Mouse (Mus musculus) MEL (cell line): ENCODE measurements at regions not wholly inside any gene's neighbourhood (a gene's known extent, or its start where the extent isn't known, plus 50 kb on each side); places are given as distances from the start of the nearest gene placed in this dataset.

Experiments
- DNase-seq: peaks from one replicate; pipeline ENCODE4 v3.0.0; 2011; ENCODE audit warnings: low read depth, low spot score
- H3K27ac ChIP-seq: 2 replicates; pipeline ENCODE4 v1.5.1; 2012; ENCODE audit warnings: low read depth, mild to moderate bottlenecking, control low read depth, low read length, moderate library complexity; ENCODE audit not compliant: control insufficient read depth
- H3K27me3 ChIP-seq, 2 experiments: fragments of 150-350 bp in 1 of 2; sonication (generic) in 1 of 2; 2 replicates each; pipeline ENCODE4 v1.6.1; 2012; ENCODE audit warnings: low read length in 2 of 2, mild to moderate bottlenecking in 2 of 2, improper control_type of control experiment in 1 of 2, moderate library complexity in 1 of 2; ENCODE audit not compliant: insufficient read depth in 2 of 2, control insufficient read depth in 1 of 2
- H3K36me3 ChIP-seq, 2 experiments: 2 replicates each; pipeline ENCODE4 v1.6.1; 2012 to 2014; ENCODE audit warnings: low read length in 2 of 2, improper control_type of control experiment in 1 of 2, inconsistent platforms in 1 of 2, mild to moderate bottlenecking in 1 of 2; ENCODE audit not compliant: insufficient read depth in 2 of 2, control insufficient read depth in 1 of 2
- H3K4me1 ChIP-seq, 2 experiments: fragments of 150-350 bp in 1 of 2; sonication (generic) in 1 of 2; 2 replicates each; pipeline ENCODE4 v1.6.1; 2012; ENCODE audit warnings: low read length in 2 of 2, improper control_type of control experiment in 1 of 2, mild to moderate bottlenecking in 1 of 2; ENCODE audit not compliant: insufficient read depth in 2 of 2, control insufficient read depth in 1 of 2
- H3K4me3 ChIP-seq, 2 experiments: fragments of 150-350 bp in 1 of 2; sonication (generic) in 1 of 2; 2 replicates each; pipeline ENCODE4 v1.5.1; 2012; ENCODE audit warnings: low read depth in 2 of 2, low read length in 2 of 2, mild to moderate bottlenecking in 2 of 2, moderate library complexity in 2 of 2, control low read depth in 1 of 2, improper control_type of control experiment in 1 of 2; ENCODE audit not compliant: control insufficient read depth in 1 of 2, insufficient read depth in 1 of 2
- H3K79me2 ChIP-seq: 2 replicates; pipeline ENCODE4 v1.6.1; 2012; ENCODE audit warnings: mild to moderate bottlenecking, low read length, moderate library complexity; ENCODE audit not compliant: control insufficient read depth, poor library complexity, insufficient read depth
- H3K9ac ChIP-seq: 2 replicates; pipeline ENCODE4 v1.6.1; 2012; ENCODE audit warnings: low read depth, mild to moderate bottlenecking, control low read depth, low read length, moderate library complexity; ENCODE audit not compliant: control insufficient read depth, poor library complexity, severe bottlenecking
- H3K9me3 ChIP-seq: fragments of 150-350 bp; sonication (generic); replicated peaks from 2 replicates; pipeline ENCODE4 v1.6.1; 2012; ENCODE audit warnings: mild to moderate bottlenecking, low read length, improper control_type of control experiment, moderate library complexity; ENCODE audit not compliant: insufficient read depth
- BHLHE40 ChIP-seq: IDR thresholded peaks from 2 replicates; pipeline ENCODE4 v1.6.1; 2012; ENCODE audit warnings: low read depth, mild to moderate bottlenecking, inconsistent platforms, low read length, improper control_type of control experiment, borderline replicate concordance
- E2F4 ChIP-seq: IDR thresholded peaks from 2 replicates; pipeline ENCODE4 v1.6.1; 2011; ENCODE audit warnings: low read depth, low read length, improper control_type of control experiment, borderline replicate concordance
- ETS1 ChIP-seq: IDR thresholded peaks from 2 replicates; pipeline ENCODE4 v1.6.1; 2012; ENCODE audit warnings: low read depth, mild to moderate bottlenecking, inconsistent platforms, low read length, improper control_type of control experiment, moderate library complexity
- GABPA ChIP-seq: IDR thresholded peaks from 2 replicates; pipeline ENCODE4 v1.6.1; 2012; ENCODE audit warnings: low read depth, mild to moderate bottlenecking, inconsistent platforms, low read length, improper control_type of control experiment, moderate library complexity
- GATA1 ChIP-seq: IDR thresholded peaks from 2 replicates; pipeline ENCODE4 v1.6.1; 2011; ENCODE audit warnings: low read depth, low read length, improper control_type of control experiment
- HCFC1 ChIP-seq: IDR thresholded peaks from 2 replicates; pipeline ENCODE4 v1.6.1; 2012; ENCODE audit warnings: low read depth, mild to moderate bottlenecking, inconsistent platforms, low read length, improper control_type of control experiment, moderate library complexity
- KAT2A ChIP-seq: conservative IDR thresholded peaks from 2 replicates; pipeline ENCODE4 v1.6.1; 2012; ENCODE audit warnings: low read depth, low read length, improper control_type of control experiment, inconsistent platforms
- MAFK ChIP-seq: IDR thresholded peaks from 2 replicates; pipeline ENCODE4 v1.6.1; 2011; ENCODE audit warnings: low read depth, mild to moderate bottlenecking, low read length, improper control_type of control experiment, borderline replicate concordance
- MXI1 ChIP-seq: IDR thresholded peaks from 2 replicates; pipeline ENCODE4 v1.6.1; 2011; ENCODE audit warnings: mild to moderate bottlenecking, low read depth, low read length, improper control_type of control experiment
- MYC ChIP-seq: IDR thresholded peaks from 2 replicates; pipeline ENCODE4 v1.6.1; 2011; ENCODE audit warnings: low read depth, mild to moderate bottlenecking, low read length, improper control_type of control experiment, moderate library complexity
- NRF1 ChIP-seq: IDR thresholded peaks from 2 replicates; pipeline ENCODE4 v1.6.1; 2014; ENCODE audit warnings: low read depth, mild to moderate bottlenecking, inconsistent platforms, low read length, improper control_type of control experiment, moderate library complexity; ENCODE audit not compliant: poor library complexity, insufficient read depth, severe bottlenecking
- POLR2AphosphoS2 ChIP-seq: IDR thresholded peaks from 2 replicates; pipeline ENCODE4 v1.6.1; 2011; ENCODE audit warnings: low read length, improper control_type of control experiment
- POLR2AphosphoS5 ChIP-seq: IDR thresholded peaks from 2 replicates; pipeline ENCODE4 v1.6.1; 2012; ENCODE audit warnings: low read depth, borderline replicate concordance, mild to moderate bottlenecking, inconsistent platforms, low read length, moderate library complexity, mixed read lengths
- RAD21 ChIP-seq: IDR thresholded peaks from 2 replicates; pipeline ENCODE4 v1.6.1; 2011; ENCODE audit warnings: mild to moderate bottlenecking, low read depth, low read length, improper control_type of control experiment
- RCOR1 ChIP-seq: IDR thresholded peaks from 2 replicates; pipeline ENCODE4 v1.6.1; 2012; ENCODE audit warnings: low read depth, mild to moderate bottlenecking, inconsistent platforms, low read length, improper control_type of control experiment
- SIN3A ChIP-seq: IDR thresholded peaks from 2 replicates; pipeline ENCODE4 v1.6.1; 2012; ENCODE audit warnings: low read length, improper control_type of control experiment, inconsistent platforms
- SMC3 ChIP-seq: IDR thresholded peaks from 2 replicates; pipeline ENCODE4 v1.6.1; 2011; ENCODE audit warnings: low read depth, low read length, improper control_type of control experiment
- TAL1 ChIP-seq: IDR thresholded peaks from 2 replicates; pipeline ENCODE4 v1.6.1; 2012; ENCODE audit warnings: mild to moderate bottlenecking, inconsistent platforms, low read length, moderate library complexity, mixed read lengths
- TBP ChIP-seq: IDR thresholded peaks from 2 replicates; pipeline ENCODE4 v1.8.0; 2011; ENCODE audit warnings: low read depth, low read length, improper control_type of control experiment
- TCF12 ChIP-seq: IDR thresholded peaks from 2 replicates; pipeline ENCODE4 v1.6.1; 2014; ENCODE audit warnings: low read depth, mild to moderate bottlenecking, inconsistent platforms, low read length, improper control_type of control experiment, moderate library complexity
- UBTF ChIP-seq: IDR thresholded peaks from 2 replicates; pipeline ENCODE4 v1.6.1; 2012; ENCODE audit warnings: low read depth, mild to moderate bottlenecking, inconsistent platforms, low read length, improper control_type of control experiment, moderate library complexity, borderline replicate concordance; ENCODE audit not compliant: insufficient read depth
- USF2 ChIP-seq, 2 experiments: IDR thresholded peaks; 2 replicates each; pipeline ENCODE4 v1.6.1; 2011 to 2012; ENCODE audit warnings: improper control_type of control experiment in 2 of 2, low read length in 2 of 2, borderline replicate concordance in 1 of 2, inconsistent platforms in 1 of 2, low read depth in 1 of 2, mild to moderate bottlenecking in 1 of 2; ENCODE audit not compliant: insufficient read depth in 1 of 2
- ZC3H11A ChIP-seq: IDR thresholded peaks from 2 replicates; pipeline ENCODE4 v1.6.1; 2012; ENCODE audit warnings: low read depth, mild to moderate bottlenecking, inconsistent platforms, low read length, improper control_type of control experiment
- ZNF384 ChIP-seq: IDR thresholded peaks from 2 replicates; pipeline ENCODE4 v1.6.1; 2012; ENCODE audit warnings: low read depth, mild to moderate bottlenecking, inconsistent platforms, low read length, improper control_type of control experiment

- Histone ChIP-seq H3K4me3 (no peak overlapping the region), H3K27ac (no peak overlapping the region), H3K36me3 (no peaks in the 10 kb centered on the region), H3K27me3 (no peaks in the 10 kb centered on the region), H3K9me3 (no peaks in the 10 kb centered on the region), H3K9ac (no peak overlapping the region), H3K79me2 (no peaks in the 10 kb centered on the region), H3K4me1 (no peaks in the 10 kb centered on the region)
- DNase-seq, result no peak
- no peak for TF ChIP-seq ZNF384
- no peak for TF ChIP-seq TAL1
- no peak for TF ChIP-seq USF2 (IDR thresholded peaks at IDR 0.05; ENCODE audit: borderline replicate concordance in 1 of 2, insufficient read depth in 1 of 2, low read depth in 1 of 2, low read length in 2 of 2)
- TF ChIP-seq MAFK, result no peak
- TF ChIP-seq KAT2A, result no peak
- TF ChIP-seq RCOR1, result no peak
- TF ChIP-seq ETS1, result no peak
- no peak for TF ChIP-seq UBTF
- no peak for TF ChIP-seq POLR2AphosphoS2
- no peak for TF ChIP-seq BHLHE40
- TF ChIP-seq GABPA, result no peak
- no peak for TF ChIP-seq SIN3A
- TF ChIP-seq HCFC1, result no peak
- TF ChIP-seq NRF1, result no peak
- TF ChIP-seq POLR2AphosphoS5, result no peak
These were observed 143.0 kb upstream of the Kcng1 start for GRCm38 (mm10) chr2:168424277-168425099.

- H3K4me1 ChIP-seq, result no peaks in the 10 kb centered on the region
- TF ChIP-seq ZNF384 (no peak), RAD21 (no peak), E2F4 (no peak), MAFK (no peak), BHLHE40 (no peak), MYC (no peak), ZC3H11A (no peak), SMC3 (no peak), RCOR1 (no peak), TBP (no peak), TCF12 (no peak), GATA1 (no peak), MXI1 (no peak), USF2 (IDR thresholded peaks at IDR 0.05; ENCODE audit: borderline replicate concordance in 1 of 2, insufficient read depth in 1 of 2, low read depth in 1 of 2, low read length in 2 of 2) (no peak)
- H3K79me2 ChIP-seq, result no peaks in the 10 kb centered on the region
- H3K27ac ChIP-seq, result no peak overlapping the region
- H3K36me3 ChIP-seq, result no peaks in the 10 kb centered on the region
- H3K4me3 ChIP-seq, result no peak overlapping the region
- H3K9ac ChIP-seq, result no peak overlapping the region
- H3K9me3 ChIP-seq, result no peaks in the 10 kb centered on the region
- H3K27me3 ChIP-seq, result no peaks in the 10 kb centered on the region
- DNase-seq, result no peak
These were observed 142.0 kb upstream of the Kcng1 start for GRCm38 (mm10) chr2:168423551-168423950.
